Mouse (Mus musculus) neutrophil, adult 5-6 weeks (primary cell): Measurements from ENCODE around the gene Itga6. TPM values are rescaled to one million over a fixed set of nuclear protein-coding genes. Genes with fewer than 3 reads are reported as not detected.

ENCODE experiments used
- ATAC-seq: fragments of 151-379, 151-347 bp; 2 replicates; pipeline ENCODE4 v1.8.0; 2017; ENCODE audit warnings: mild to moderate bottlenecking, moderate TSS enrichment; ENCODE audit not compliant: insufficient number of reproducible peaks, poor library complexity, low FRiP score, severe bottlenecking; ENCODE audit errors: extremely low read depth
- total RNA-seq: library from RNA; stranded (forward); fragments of 200-1000 nt; gene quantifications from 2 replicates; pipeline ENCODE4 v1.2.3, GENCODE M21; 2017

The Itga6 gene
- total RNA-seq, 1 experiment from 2014 or later, result 57.4 TPM

DNA sequence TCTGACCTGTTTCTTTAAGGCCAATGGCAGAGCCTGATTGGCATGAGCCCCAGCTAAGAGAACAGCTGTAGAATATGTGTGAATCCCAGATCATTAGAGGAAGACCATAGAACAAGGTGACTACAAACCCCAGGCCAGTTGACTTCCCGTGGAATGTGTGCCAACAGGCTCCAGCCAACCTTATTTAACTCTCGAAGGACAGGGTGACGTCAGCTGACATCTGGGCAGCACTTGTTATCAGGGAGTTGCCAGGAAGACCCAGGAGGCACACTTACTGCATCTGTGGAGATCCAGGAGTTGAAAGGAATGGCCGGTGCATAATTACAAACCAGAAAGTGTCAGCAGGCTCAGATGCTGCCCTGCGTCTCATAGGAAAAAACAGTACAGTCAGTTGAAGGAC is 16.6 kb upstream of the Itga6 start:
- ATAC-seq, result no peak

DNA sequence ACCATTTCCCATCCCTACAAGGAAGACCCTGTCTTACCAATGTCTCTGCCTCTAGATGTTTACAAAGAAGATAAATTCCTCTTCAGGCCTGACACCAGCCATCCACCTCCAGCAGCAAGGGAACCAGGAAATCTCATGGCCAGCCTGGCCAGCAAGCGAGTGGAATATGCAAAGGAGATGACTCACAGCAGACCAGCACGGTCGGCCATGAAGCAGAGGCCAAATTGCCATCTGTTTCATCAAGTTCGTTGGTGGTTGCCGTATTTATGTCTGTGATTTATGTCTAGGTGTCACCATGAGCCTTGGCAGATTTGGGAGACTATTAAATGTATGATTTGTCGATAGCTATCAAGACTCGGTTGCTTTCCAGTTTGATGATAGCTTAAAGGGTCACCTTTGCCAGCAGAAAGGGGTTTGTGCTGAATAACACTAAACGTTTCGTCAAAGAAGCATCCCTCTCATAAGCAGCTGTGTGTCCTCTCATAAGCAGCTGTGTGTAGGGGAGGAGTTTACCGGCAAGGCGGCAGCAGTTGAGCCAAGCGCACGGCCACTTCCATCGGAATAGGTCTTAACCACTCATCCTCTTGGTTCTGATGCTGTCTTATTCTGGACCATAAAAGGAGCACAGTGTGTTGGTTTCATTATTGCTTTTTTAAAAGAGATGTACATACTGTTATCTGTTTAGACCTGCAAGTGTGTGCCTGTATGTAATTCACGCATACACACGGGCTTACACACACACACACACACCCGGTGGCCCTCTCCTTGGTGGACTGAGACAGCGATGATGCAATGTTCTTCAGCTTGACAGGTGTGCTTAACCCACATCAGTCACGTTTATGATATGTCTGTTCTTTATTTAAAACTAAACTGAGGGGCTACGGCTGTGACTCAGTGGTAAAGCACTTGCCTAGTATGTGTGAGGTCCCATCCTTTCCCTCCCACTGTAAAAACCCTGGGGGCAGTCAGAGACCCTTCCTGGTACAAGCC is 14.5 kb upstream of the Itga6 start:
- ATAC-seq, result no peak

DNA sequence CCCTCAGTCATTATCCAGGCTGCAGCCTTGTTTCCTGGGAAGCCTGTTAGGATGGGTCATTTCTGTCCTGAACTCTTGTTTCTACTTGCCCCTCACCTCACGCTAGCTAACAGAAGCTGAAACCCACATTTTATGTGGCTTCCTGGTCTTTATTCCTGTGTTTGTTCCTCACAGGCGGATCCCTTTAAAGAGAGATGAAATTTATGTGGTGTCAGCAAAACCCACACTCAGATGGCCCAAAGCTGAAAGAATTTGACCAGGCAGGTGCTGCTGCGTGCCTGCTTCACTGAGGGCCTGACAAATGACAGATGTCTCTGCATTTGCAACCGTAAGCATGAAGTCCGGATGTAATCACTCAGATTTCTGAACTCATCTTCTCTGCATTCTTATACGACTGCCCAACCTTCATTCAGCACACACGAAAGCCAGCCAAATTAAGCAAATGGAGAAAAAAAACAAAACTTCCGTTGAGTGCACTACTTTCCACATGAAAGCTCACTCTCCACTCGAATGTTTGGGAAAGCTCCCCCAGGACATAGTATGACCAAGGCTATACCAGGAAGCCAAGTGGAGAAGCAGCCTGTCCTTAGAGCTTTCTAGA is 10.5 kb upstream of the Itga6 start:
- no peak for ATAC-seq

DNA sequence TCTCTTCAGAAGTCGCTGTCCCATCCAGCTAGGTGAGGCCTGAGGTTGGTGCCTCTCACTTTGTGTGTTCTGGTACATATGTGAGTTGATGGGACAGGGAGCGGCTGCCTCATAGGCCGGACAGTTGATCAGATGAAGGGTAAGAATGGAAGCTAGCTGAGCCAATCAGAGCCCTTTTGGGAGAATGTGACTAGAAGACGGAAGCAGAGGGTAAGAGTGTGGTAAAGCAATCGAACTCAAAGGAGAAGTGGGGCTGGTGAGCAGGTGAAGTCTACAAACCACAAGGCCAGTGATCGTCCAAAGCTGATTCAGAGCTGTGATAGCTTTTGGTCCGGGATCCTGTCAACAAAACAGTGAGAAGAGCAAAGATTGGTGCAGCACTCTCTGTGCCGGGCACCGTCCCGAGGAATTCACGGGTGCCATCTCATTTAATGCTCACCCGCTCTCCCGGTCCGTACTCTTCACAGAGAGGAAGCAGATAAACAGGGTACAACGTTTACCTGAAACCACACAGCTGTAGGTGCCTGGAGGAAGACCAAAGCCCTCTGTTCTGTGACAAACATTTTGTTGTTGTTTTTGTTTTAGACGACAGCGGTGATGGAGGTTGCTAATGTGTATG is 9.8 kb upstream of the Itga6 start:
- peak; percentile 69; the same call in 1 of the 2 replicates for ATAC-seq

DNA sequence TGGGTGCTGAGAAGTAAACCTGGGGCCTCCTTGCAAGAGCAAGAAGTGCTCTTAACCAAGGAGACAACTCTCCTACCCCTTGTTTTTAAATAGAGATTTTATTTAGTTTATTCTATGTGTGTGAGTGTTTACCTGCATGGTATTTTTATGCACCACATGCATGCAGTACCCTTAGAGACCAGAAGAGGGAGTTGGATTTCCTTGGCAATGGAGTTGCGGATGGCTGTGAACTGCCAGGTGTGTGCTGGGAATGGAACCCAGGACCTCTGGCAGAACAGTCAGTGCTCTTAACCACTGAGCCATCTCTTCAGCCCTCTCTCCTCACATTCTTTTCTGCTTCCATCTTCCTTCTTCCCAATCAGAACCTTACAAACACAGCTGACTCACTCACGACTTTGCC is 9.2 kb upstream of the Itga6 start:
- ATAC-seq, result no peak

DNA sequence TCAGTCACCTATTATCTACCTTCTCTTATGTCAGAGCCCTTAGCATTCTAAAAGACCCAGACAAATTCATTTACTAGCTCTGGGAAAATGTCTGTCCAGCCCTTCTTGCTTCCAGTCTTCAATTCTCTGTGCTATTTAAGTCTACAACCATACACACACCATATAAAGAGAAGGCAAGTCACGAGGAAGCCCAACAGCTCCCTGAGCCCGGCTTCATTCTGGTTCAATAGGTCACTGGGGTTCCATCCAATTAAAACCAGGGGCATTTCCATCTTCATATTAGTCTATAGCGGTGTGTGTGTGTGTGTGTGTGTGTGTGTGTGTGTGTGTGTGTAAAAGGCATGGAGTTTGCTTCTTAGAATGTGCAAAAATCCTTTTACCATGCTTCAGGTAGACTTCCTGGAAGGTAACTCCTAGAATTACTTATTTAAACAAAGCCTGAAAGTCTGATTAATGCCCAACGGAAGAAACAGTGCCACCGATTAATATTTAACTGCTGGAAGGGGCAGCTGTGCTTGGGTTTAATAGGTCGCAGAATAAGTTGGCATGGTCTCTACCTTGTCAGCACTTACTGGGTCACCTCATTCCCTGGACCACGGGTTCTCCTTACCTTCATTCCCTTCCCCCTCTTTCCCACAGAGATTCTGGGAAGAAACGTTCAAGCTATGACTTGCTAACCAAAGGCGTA is 6.1 kb upstream of the Itga6 start:
- ATAC-seq, result no peak

DNA sequence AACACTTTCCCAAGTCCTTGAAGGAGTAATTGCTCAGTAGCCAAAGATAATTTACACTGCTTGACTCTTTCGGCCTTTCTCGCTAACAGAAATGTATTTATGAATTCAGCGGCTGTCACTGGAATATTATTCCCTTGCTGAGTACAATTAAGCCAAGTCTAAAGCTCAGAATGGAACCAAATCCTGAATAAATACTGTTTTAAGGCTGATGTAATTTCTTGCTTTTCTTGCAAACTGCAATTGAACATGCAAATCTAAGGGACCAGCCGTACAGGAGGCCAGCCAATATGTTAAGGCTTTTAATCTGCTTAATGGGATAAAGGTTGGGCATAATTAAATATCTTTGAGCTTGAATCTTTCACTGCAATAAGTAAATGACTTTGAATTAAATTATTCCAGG is 2.9 kb upstream of the Itga6 start:
- no peak for ATAC-seq

DNA sequence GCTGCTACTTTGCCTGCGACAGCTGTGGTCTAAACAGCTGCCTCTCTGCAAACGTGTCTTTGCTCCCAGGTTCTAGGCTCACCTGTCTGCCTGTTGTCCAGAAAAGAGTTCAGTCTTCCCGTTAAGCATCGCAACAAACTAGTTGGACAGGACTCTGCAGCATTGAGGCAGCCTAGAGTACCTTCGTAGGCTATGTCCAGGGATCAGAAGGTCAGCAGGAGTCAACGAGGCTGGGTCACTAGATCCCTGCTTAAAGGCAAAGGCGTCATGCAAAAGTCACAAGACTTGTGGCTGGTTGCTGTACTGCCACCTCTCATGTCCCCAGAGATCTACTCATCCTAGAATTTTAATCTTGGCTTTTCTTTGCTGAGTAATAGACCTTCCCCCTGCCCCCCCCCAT is 2.0 kb upstream of the Itga6 start:
- no peak for ATAC-seq

DNA sequence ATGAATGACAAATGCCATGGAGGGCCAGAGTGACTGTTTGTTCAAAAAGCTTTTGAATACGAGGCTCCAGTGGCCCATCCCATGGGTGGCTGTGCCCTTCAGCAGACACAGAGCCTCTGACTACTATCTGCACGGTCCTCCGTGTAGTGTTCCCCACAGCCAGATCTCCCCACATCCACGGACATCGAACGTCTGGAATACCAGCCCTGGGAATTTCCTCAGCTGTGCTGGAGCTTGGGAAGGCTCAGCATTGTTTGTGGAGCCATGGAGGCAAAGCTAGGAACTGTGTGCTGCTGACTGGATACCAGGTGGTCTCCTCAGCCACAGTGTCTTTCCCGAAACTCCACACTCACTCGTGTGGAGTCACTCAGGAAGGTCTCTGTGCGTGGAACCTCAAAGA is 1.1 kb upstream of the Itga6 start:
- no peak for ATAC-seq

DNA sequence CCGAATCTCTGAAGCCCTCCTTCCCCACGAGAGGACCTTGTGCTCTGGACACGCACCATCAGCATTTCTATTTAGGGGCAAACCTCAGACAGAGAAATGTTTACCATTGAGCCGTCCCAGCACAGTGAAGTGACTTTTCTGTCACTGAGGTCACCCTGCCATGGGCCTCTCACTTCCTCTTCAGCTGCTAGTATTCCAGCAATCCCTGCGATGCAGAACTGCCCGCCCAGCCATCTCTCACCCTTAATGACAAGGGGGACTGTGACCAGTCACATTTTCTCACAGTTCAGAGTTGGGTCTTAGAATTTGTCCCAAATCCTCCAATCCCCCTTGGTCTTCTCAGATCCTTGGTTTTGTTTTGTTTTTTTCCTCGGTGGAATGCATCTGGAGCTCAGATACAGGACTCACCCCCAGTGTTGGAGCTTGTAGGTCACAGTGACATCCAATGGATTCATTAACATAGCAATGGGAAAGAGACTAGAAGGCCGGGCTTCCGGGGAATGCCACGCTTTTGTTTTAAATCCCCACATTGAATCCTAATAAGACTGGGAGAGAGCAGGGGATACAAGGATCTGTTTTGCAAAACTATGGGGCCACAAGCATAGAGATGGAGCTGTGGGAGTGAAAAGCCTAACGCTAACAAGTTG is 432 bp upstream of the Itga6 start:
- ATAC-seq, result peak; percentile 23; the same call in 1 of the 2 replicates

DNA sequence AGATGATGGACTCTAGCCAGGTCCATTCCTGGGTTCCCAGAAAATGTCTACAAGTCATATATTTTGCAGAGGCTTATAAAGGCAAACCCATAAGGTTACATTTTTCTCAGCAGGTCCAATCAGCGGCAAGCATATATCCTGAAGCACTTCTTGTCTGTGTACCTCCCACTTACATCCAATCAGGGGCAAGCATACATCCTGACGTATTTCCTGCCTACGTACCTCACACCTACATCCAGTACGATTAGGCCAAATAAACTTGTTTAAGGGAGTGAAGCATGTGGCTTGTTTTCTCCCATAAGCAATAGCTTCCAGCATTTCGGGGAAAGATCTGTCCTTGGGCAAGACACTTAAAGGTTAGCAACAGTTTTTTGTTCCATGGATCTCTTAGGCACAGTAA is 3.0 kb downstream of the Itga6 start:
- no peak for ATAC-seq

DNA sequence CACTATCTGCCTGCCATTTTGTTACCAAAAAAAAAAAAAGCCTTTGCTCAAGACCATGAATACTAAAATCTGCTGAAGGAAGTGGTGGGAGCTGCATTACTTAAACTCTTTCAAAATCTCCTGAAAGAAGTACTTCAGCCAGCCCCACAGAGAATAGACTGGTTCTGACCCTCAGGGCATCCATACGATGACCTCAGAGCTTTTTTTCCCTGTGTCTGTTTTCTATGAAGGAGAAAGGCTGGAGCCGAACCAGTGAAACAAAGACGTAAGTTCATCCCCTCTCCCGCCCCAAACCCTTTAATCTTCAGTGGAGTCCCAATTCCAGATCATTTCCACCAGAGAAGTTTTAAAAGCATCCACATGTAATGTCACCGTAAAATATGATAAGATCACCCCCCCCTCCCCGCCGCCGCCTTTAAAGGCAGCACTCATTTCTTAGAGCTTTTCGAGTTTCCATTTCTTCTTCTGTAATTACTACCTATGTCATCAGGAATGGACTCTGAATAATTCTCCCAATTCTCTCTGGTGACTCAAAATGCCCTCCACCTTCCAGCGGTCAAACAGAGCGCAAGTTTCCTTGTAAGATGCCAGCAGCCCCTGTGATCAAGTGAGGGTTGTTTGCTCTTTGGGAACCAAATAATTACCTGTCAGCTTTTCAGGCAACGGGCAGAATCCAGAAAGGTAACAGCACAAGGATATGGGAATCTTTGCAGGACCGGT is 4.1 kb downstream of the Itga6 start:
- ATAC-seq, result no peak

DNA sequence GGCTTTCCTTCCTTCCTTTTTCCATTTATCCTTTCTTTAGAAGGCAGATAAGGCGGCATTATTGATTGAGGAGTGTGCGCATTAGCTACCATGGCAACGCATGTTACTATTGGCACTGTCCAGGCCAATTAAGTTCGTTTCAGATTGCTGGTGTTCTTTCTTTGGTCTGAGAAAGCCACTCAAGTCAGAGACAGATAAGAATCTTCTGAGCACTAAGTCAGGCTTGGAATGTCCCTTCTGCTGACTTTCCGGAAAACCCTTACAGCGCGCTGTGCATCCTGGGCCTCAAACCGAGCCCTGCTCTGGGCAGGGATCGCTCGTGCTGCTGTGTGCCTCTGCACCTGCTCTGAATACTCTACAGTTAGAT is 4.7 kb downstream of the Itga6 start:
- ATAC-seq, result no peak

DNA sequence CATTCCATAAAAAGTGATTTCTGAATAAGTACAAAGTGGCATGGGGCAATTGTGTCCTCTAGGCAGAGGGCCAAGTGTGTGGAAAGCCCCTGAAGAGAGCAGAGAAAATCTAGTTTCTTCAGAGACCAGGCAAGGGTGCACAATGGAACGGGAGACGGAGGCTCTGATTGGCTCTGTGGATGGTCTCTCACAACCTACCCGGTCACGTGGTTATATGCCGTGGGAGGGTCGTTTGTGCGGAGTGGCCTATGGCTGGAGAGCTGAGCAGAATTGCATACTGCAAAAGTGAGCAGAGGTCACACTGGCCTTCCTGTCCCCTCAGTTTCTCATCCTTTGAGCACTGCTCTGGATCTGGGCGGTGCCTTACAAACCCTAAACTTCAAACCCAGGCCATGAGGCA is 5.9 kb downstream of the Itga6 start:
- ATAC-seq, result no peak

DNA sequence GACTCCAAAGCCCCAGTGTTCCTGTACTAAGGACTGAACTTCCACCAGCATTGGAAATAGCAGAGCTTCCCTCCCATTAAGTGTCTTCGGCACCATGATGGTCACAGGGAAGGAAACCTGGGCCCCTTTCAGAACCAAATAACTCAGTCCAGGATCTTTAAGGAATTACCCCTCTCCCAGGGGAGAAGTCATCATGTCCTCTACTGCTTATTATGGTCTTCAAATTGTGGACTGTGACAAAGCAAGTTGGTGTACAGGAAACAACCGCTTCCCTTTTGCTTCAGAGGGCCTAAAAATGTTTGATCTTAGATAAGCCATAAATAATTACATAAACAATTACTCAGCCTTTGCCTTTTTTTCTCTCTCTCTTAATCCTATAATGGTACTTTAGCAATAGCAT is 6.4 kb downstream of the Itga6 start:
- no peak for ATAC-seq

DNA sequence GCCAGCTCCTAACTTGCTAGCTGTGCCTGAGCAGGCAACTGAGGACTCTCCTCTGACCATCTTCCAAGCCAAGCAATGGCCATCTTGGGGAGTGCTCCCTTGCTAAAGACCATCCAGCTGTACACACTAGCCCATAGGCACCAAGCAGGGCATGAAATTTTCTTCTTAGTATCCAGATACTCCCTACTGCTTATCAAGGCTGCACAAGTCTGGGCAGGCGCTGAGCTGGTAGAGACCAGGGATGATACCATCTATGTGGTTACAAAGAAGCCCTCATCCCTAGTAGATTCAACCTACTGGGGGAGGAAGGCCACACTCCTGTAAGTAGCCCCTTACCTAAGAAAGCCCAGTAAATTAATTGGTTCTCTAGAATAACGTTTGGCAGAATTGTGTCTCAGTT is 7.0 kb downstream of the Itga6 start:
- no peak for ATAC-seq

DNA sequence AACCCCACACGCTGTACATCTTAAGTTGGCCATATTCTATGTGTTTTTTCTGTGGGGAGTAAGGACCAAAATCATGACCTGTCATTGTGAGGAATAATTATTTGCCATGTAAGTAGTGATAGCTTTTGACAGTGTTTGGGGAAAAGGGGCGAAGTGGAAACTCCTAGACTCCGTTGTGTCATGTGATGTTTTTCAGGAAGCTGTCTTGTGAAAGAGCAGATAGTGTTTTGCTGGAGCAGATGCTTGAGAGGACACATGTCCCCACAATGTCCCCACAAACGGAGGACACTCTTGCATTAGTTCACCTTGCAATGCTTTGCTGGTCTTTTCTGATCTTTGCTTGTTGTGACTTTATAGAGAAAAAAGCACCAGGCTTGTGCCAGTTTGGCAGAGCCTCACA is 7.7 kb downstream of the Itga6 start:
- ATAC-seq, result no peak

DNA sequence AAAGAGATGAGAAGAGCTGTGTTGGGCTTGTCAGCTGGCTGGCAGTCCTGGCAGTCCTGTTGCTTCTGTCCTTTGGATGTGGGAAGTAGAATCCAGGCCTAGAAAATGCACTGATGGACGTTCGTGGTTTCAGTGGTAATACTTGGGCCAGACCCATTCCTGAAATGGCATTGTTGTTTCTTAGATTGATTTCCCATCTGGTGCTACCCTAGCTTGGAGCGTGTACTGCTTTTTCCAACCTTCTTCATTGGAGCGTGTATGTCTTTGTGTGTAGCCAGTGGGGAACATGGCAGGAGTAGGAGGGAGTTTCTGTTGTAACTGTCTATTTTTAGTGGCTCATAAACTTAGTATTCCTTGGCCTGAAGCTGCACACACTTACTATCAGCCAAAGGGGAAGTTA is 10.3 kb downstream of the Itga6 start:
- ATAC-seq, result no peak
